Mouse (Mus musculus): ENCODE measurements around the gene Trappc4.

- peak; percentile 26 for TF ChIP-seq CTCF (IDR thresholded peaks at IDR 0.05; ENCODE audit: low read depth)
- no peak for TF ChIP-seq EP300 (IDR thresholded peaks at IDR 0.05; ENCODE audit: low read depth)
These were observed 43.0 kb upstream of the Trappc4 start for GRCm38 (mm10) chr9:44450387-44450786.
